Mouse (Mus musculus) mouse trophoblast stem cell (cell line): ENCODE data around the gene Trpc6.

Experiments
- in situ Hi-C, 2 experiments: fragments of 300-500 bp; cut with MseI, MboI; formaldehyde crosslinking; loops; 2 replicates in 1 of 2; 3 replicates in 1 of 2; pipeline ENCODE4 v1.15.1; 2025

Gene Trpc6

DNA sequence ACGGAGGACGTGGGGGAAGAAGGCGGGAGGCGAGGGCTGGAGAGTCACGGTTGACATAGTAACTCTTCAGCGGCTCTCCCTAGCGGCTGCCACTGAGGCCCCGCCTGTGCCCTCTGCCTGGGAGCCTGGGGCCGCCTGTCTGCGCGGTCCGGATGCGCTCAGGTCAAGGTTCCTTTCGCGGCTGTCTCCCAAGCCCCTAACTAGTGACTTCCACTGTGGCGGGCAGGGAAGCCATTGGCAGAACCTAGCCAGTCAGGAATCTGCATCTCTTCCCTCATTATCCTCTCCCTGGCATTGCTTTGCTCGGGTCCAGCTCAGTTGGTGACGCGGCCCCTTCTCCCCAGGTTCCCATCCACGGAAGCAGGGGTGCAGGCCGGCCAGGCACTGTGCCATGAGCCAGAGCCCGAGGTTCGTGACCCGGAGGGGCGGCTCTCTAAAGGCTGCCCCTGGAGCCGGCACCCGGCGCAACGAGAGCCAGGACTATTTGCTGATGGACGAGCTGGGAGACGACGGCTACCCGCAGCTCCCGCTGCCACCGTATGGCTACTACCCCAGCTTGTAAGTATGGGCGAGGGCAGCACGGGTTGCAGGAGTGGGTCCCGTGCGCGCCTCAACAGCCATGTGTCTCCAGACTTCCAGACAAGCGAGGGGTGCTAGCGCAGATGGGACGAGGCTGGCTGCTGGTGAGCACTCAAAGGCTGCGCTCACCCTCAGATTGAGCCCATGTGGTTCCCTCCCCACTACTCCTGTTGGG, at the start of gene Trpc6:
Gene Trpc6, plus strand, starts transcription at position 102 of the 754 bp plus-strand sequence.
- in situ Hi-C loops: no loop called here

DNA sequence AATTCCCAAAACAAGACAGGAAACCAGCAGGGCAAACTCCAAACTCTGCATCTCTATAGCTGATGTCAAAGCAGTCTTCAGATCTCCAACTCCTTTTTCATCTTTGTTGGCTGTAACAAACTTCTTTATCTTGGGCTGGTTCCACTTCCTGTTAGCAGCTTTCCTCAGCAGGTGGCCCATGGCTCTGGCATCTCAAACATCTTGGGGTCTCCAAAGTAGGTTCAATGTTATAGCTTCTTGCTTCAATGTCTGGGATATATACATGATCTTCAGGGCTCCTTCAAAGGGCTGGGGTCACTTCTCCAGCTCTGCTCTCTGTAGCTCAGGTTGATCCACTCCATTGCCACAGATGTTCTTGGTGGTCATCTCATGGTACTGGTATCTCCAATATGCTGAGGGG, 23.0 kb upstream of the Trpc6 start:
- in situ Hi-C loops: no loop called here

DNA sequence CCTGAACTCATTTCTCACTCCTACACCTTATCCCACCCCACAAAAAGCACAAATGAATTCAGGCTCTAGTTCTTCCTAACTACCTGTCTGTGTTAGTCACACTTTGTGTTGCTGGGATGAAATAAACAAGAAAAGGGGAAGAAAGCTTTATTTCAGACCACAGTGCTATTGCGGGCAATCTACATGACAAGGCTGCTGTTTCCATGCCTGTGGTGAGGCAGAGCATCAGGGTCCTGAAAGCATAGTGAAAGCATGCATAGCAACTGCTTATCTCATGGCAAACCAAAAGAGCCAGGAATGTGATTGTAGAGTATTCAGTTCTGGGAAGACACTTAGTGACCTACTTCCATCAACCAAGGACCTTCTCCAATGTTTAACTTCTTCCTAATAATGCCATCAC, 10.3 kb upstream of the Trpc6 start:
- in situ Hi-C loops: no loop called here

DNA sequence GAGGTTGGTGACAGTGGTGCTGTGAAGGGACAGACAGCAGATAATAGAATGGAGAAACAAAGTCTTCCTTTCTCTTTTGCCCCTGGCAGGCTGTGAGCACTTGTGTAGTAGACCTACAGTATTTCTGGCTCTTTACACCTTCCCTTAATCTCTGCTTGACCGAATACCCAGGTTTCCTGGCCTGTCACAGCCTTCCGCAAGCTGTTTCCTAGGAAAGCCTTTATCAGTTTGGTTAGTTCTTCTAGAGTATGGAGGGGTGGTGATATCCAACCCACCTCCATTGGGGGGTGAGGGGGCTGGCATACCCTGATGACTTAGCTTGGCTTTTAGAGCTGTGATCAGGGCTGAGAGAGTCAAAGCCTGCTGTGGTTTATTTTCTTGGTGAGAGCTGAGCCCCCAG, 1.3 kb downstream of the Trpc6 start:
- in situ Hi-C loops: no loop called here

DNA sequence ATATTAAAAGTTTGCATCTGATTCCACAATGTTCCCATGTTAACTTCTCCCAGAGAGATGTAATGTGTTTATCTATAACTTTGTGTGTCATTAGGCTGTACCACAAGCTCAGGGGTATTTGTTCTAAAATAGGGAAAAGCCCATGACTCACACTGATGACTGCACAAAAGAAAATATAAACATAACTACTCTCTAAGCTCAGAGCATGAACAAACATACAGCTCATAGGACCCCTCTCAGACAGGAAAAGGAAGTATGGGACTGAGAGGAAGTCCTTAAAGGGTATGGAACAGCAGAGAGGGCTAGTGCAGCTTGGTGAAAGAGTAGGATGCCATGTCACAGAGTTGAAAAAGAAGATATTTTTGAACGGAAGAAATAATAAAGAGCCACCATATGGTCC, 14.6 kb downstream of the Trpc6 start:
- in situ Hi-C loops: no loop called here

DNA sequence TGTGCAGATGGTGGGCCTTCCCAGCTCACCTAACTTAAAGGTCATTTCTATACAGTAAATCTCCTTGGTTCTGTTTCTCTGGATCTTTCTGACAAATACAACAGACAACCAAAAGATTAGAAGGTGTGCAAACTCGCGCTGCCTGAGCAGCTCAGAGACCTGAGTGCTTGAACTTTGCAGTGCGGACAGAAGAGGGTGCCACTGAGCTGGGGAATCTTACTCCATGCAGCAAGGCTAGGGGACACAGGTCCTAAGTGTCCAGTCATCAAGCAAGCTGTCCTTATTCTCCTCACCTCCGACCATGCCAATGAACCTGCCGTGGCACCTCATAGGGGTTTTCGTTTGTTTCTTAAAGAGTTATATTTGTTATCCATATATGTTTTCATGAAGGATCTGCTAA, 48.7 kb downstream of the Trpc6 start:
- in situ Hi-C loops: no loop called here

DNA sequence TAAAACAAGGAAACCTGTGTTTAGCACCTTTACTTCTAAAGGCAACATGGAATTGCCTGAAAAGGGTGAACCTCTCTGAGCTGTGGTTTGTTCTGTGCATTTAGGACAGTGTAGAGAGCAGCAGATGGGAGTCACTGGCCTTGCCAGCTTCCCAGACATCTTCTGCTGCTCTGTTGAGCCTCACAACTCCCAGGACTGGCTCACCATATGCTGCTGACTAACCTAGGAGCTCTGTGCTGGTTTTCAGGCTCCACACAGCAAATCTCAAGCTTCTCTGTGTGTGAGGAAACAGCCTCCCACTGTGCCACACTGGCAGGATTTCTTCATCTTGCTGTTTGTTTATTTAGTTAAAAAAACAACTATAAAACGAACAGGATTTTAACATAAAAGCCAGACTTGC, 53.1 kb downstream of the Trpc6 start:
- in situ Hi-C loops: no loop called here

DNA sequence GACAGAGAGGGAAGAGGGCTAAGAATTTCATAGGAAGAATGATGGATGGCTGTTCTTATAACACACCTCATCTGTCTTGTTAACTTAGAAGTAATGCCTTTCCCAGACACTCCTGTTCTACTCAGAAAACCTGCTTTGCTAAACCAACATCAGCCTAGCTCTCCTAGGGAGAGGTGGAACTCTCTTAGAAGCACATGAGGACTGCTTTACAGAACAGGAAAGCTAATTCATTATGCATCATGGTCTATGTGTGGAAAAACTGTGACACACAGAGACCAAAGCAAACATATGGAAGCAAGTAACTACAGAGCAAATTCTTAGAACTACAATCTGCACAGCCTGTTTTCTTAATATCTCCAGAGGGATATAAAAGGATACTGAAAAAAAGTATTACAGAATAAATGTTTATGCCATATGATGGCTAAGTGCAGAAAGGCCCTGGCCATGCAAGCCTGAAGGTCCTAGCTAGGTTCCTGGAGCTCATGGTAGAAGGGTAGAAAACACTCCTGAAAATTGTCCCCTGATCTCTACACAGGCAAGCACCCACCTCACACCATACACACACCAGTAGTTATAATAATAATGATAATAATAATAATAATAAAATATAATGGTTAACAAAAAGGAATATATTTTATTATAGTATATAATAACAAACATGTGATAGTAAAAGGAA, 63.0 kb downstream of the Trpc6 start:
- in situ Hi-C loops: no loop called here

DNA sequence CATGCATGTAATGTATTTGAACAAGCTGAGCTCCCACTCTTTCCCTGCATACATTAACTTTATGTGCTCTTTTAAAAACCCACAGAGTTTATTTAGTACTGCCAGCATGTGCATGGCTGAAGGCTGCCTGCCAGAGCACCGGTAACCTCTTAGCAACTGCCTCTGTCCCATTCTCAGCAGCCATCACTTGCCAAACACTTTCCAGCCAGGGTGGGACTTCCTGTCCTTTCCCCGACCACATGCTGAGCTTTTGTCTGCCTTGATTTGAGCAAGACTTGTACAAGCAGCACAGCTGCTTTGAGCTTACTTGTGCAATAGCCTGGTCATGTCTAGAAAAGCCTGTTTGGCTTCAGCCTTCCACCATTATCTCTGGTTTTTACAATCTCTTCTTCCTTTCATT, 90.4 kb downstream of the Trpc6 start:
- in situ Hi-C loops: no loop called here

DNA sequence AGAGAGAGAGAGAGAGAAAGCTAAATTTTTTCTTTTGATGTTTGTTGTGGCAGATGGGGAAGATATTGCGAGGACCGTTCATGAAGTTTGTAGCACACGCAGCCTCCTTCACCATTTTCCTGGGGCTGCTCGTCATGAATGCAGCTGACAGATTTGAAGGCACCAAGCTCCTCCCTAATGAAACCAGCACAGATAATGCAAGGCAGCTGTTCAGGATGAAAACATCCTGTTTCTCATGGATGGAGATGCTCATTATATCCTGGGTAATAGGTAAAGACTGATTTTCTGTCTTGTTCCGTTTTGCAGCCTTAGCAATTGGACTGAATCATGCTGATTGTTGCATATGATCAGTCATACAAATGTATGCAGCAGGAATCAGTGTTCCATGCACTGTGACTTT, 99.5 kb downstream of the Trpc6 start:
- in situ Hi-C loops: no loop called here

DNA sequence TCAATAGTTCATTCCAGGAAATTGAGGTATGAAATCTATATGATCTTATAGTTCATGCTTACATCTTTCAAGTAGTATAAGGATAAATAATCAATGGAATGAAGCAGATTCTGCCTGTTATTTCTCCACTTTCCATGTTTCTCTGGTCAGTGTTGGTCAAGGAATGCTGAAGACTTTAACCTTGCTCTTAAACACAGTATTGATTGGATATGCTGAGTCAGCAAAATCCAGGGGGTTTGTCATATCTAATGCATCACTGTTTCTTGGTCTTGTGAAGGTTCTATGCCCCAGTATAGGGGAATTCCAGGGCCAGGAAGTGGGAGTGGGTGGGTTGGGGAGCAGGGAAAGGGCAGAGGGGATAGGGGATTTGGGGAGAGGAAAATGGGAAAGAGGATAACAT, 111.4 kb downstream of the Trpc6 start:
- in situ Hi-C loops: no loop called here

DNA sequence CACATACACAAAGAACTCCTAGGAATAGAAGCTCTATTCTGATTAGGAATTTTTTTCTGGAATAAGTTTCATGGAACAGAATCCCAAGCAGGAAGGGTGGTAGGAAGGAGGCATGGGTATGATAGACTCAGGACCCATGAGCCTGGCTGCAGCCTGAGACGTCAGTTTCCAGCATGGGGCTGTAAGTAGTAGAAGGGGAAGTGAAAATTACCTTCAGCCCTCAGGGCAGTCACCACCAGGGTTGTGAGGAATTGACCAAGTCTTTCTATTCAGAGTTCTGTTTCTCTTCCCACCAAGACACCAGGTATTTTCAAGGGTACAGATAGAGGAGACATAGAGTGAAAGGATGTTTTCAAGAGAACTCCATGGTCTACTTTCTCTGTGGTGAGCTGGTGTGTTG, 129.0 kb downstream of the Trpc6 start:
- in situ Hi-C loops: no loop called here

DNA sequence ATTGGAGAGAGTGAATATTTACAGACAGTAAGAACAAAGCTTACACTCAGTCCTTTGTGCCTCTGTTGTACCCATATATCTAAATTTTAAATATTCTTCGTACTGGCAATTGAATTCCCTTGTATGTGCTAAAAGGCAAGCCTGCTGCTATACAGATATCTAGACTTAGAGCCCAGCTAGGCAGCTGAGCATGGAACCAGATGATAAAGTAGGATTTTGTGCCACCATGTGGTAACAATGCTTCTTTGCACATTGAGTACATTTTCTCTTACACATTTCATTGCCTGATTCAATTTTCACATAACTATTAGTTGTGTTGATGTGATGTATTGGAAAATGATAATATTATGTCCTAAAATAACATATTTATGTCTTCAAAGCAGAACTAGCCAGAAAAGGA, 132.7 kb downstream of the Trpc6 start:
- in situ Hi-C loops: no loop called here

DNA sequence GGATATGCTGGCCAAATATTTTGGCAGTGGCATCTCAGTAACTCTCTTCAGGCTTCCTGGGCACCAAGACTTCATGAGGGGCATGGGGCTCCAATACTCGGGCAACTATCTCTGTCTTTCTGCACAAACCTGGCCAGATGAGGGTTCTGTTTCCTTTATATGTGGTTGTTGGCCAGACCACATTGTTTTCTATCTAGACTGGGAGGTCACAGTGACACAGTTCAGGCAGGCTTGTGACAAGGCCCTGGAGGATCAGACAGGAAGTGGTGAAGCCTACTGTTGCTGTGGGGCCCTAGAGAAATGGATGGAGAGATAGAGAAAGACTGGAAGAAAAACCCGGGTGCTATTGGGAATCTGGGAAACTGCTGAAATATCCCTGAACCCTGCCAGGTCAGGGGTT, 149.2 kb downstream of the Trpc6 start:
- in situ Hi-C loops: loop anchor here in 1 of 2 experiments (10.0 kb wide), 1 partner anchor 272 kb away; no protein-coding TSS in a partner anchor

DNA sequence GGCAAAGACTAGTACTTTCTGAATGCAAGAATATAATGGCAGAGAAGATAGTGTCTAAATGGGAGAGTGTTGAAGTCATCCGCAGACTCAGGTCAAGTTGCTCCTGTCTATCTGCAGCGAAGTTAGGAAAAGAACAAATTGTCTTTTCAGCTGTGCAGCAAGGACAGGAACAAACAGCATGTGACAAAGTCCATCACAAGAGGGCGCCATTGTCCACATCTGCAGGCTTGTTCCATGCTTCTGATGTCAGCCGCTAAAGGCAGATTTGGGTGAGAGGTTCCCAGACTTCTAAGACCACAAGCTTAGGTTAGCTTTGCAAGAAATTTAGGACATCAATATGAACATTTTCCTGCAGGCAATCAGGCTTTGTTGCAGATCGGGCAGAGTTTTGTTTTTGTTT, 156.7 kb downstream of the Trpc6 start:
- in situ Hi-C loops: no loop called here

DNA sequence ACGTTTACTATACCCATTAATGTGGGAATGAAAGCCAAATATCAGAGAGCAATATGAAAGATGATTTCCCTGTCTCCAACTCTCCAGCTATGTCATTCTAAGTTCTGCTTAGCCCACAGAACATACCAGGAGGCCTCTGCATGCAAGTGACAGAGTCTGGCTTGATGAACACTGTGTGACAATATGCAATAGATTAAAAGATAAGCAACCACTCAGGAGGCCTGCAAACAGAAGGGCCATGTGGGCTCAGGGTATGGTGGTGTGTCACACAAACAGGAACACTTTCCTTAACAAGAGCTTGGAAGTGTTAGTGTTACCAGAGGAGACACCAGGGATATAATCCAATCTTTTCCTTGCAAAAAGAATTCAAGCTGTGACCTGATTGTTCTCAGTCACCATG, 159.6 kb downstream of the Trpc6 start:
- in situ Hi-C loops: no loop called here

DNA sequence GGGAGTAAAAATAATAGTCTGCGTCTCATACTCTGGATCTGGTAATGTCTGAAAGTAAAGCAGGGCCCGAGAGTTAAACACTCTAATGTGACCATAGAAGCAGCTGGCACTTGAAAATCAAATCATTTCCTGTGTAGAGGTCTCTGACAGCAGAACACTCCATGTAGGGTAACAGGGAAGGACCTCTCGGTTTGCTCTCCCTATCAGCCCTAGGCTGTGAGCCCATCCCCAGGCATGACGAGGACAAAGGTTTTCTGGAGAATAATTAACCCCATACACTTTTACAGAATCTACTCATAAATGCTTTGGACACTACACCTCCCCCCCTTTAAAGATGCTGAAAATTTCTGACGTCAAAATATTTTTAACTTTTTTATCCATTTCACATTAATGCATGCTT, 160.0 kb downstream of the Trpc6 start:
- in situ Hi-C loops: no loop called here

DNA sequence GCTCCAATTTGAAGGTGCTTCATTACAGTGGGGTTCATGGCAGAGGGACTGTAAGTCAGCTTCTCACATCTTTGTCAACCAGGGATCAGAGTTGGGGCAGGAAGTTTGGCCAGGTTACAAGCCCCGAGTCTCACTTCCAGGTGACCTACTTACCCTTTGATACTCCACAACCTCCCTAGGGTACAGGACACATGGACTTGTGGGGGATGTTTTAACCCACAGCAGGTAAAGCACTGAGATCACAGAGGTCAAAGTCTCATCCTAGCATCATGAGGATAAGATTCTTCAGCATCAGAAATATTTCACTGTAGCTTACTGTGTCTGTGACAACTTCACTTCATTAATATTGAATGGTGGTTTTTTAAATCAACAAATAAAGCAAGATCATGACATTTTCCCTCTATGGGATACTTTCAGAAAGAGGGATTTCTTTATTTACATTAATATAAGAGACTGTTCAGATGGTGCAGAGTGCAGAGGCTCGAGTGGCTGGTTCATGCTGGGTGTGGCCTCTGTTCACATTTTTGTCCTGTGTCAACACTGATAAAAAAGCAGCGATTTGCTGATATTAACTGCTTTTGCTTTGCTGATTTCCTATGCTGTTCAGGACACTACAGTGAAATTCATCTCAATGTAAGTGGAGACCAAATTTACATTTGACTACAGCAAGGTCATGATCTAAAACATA, 166.3 kb downstream of the Trpc6 start:
- in situ Hi-C loops: no loop called here

DNA sequence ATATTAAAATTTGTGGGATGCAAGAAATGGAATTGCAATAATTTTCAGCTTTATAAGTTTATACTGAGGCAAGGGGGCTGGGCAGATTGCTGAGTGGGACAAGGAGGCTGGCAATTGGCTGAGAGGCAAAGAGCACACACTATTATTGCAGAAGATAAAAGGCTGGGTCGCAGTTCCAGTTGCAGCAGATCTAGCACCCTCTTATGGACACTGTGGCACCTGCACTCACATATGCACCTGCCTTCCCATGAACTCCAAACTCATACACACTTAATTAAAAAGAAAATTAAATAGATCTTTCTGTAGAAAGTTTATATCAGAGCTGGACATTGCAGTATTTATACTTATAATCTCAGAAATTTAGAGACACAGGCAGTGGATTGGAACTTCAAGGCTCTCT, 175.1 kb downstream of the Trpc6 start:
- in situ Hi-C loops: no loop called here

DNA sequence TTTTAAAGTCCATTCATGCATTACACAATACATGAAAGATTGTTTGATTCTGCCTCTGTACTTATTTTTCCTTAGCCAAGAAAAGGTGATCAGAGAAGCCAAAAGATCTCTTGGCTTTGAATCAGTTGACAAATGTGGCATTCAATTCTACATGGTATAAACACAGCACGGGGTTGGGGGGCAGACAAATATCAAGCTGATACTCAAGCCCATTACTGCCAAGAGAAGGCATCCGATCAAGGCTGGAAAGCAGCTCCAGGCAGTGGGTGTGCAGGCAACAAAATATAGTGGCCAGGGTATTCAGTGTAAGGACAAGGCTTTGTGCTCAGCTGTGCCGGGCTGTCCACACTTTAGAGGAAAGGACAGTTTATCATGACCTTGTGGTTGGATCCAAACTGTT, 185.1 kb downstream of the Trpc6 start:
- in situ Hi-C loops: no loop called here
